Mouse (Mus musculus): ENCODE results near the gene Rsg1. TPM values are rescaled to one million over a fixed set of nuclear protein-coding genes. Genes with fewer than 3 reads are reported as not detected.
A peak's percentile ranks its signal among the peaks of the same experiment; 100 is the strongest.

The Rsg1 gene
- polyA plus RNA-seq, 1 experiment: 2.1 TPM

- no peak overlapping the region for H3K27ac ChIP-seq (ENCODE audit: insufficient read depth, low read length)
- peaks cover 13% of the 10 kb centered on the region; the same call in 1 of the 2 replicates for H3K4me1 ChIP-seq (ENCODE audit: control insufficient read depth, insufficient read depth, low read length)
- H3K4me3 ChIP-seq (ENCODE audit: insufficient read depth, low read length): no peak overlapping the region
- no peak for TF ChIP-seq CTCF (IDR thresholded peaks at IDR 0.05; ENCODE audit: borderline replicate concordance, insufficient read depth, low read length)
- TF ChIP-seq POLR2A (IDR thresholded peaks at IDR 0.05; ENCODE audit: low read depth, low read length): no peak
Measured at GRCm38 (mm10) chr4:141184426-141184825, 29.3 kb upstream of the Rsg1 start.

- H3K4me1 ChIP-seq (ENCODE audit: control insufficient read depth, insufficient read depth, low read length): peaks cover 13% of the 10 kb centered on the region; the same call in 1 of the 2 replicates
- no peak overlapping the region for H3K4me3 ChIP-seq (ENCODE audit: insufficient read depth, low read length)
- TF ChIP-seq CTCF (IDR thresholded peaks at IDR 0.05; ENCODE audit: borderline replicate concordance, insufficient read depth, low read length) (no peak), POLR2A (IDR thresholded peaks at IDR 0.05; ENCODE audit: low read depth, low read length) (no peak)
- peak overlapping the region; percentile 47 for H3K27ac ChIP-seq (ENCODE audit: insufficient read depth, low read length)
Measured at GRCm38 (mm10) chr4:141186923-141187836, 26.6 kb upstream of the Rsg1 start.

- Histone ChIP-seq H3K4me3 (ENCODE audit: insufficient read depth, low read length) (no peak overlapping the region), H3K27ac (ENCODE audit: insufficient read depth, low read length) (no peak overlapping the region), H3K4me1 (ENCODE audit: control insufficient read depth, insufficient read depth, low read length) (peaks cover 11% of the 10 kb centered on the region; the same call in 1 of the 2 replicates)
- TF ChIP-seq CTCF (IDR thresholded peaks at IDR 0.05; ENCODE audit: borderline replicate concordance, insufficient read depth, low read length) (no peak), POLR2A (IDR thresholded peaks at IDR 0.05; ENCODE audit: low read depth, low read length) (no peak)
Measured at GRCm38 (mm10) chr4:141191294-141191693, 22.5 kb upstream of the Rsg1 start.

GRCm38 (mm10) chr4:141194553-141194952 lies 19.2 kb upstream of the Rsg1 start:
- Histone ChIP-seq H3K4me3 (ENCODE audit: insufficient read depth, low read length) (no peak overlapping the region), H3K4me1 (ENCODE audit: control insufficient read depth, insufficient read depth, low read length) (no peaks in the 10 kb centered on the region), H3K27ac (ENCODE audit: insufficient read depth, low read length) (no peak overlapping the region)
- TF ChIP-seq POLR2A (IDR thresholded peaks at IDR 0.05; ENCODE audit: low read depth, low read length): no peak
- no peak for TF ChIP-seq CTCF (IDR thresholded peaks at IDR 0.05; ENCODE audit: borderline replicate concordance, insufficient read depth, low read length)

- H3K27ac ChIP-seq (ENCODE audit: insufficient read depth, low read length): no peak overlapping the region
- no peaks in the 10 kb centered on the region for H3K4me1 ChIP-seq (ENCODE audit: control insufficient read depth, insufficient read depth, low read length)
- no peak for TF ChIP-seq POLR2A (IDR thresholded peaks at IDR 0.05; ENCODE audit: low read depth, low read length)
- no peak for TF ChIP-seq CTCF (IDR thresholded peaks at IDR 0.05; ENCODE audit: borderline replicate concordance, insufficient read depth, low read length)
- H3K4me3 ChIP-seq (ENCODE audit: insufficient read depth, low read length): no peak overlapping the region
Measured at GRCm38 (mm10) chr4:141196981-141197685, 16.6 kb upstream of the Rsg1 start.

- Histone ChIP-seq H3K4me3 (ENCODE audit: insufficient read depth, low read length) (no peak overlapping the region), H3K4me1 (ENCODE audit: control insufficient read depth, insufficient read depth, low read length) (no peaks in the 10 kb centered on the region), H3K27ac (ENCODE audit: insufficient read depth, low read length) (no peak overlapping the region)
- TF ChIP-seq POLR2A (IDR thresholded peaks at IDR 0.05; ENCODE audit: low read depth, low read length) (no peak), CTCF (IDR thresholded peaks at IDR 0.05; ENCODE audit: borderline replicate concordance, insufficient read depth, low read length) (no peak)
Measured at GRCm38 (mm10) chr4:141197686-141198035, 16.1 kb upstream of the Rsg1 start.

- Histone ChIP-seq H3K27ac (ENCODE audit: insufficient read depth, low read length) (no peak overlapping the region), H3K4me3 (ENCODE audit: insufficient read depth, low read length) (no peak overlapping the region), H3K4me1 (ENCODE audit: control insufficient read depth, insufficient read depth, low read length) (no peaks in the 10 kb centered on the region)
- TF ChIP-seq CTCF (IDR thresholded peaks at IDR 0.05; ENCODE audit: borderline replicate concordance, insufficient read depth, low read length) (no peak), POLR2A (IDR thresholded peaks at IDR 0.05; ENCODE audit: low read depth, low read length) (no peak)
Measured at GRCm38 (mm10) chr4:141200906-141201305, 12.8 kb upstream of the Rsg1 start.

GRCm38 (mm10) chr4:141202192-141202591 lies 11.6 kb upstream of the Rsg1 start:
- TF ChIP-seq POLR2A (IDR thresholded peaks at IDR 0.05; ENCODE audit: low read depth, low read length) (no peak), CTCF (IDR thresholded peaks at IDR 0.05; ENCODE audit: borderline replicate concordance, insufficient read depth, low read length) (no peak)
- no peak overlapping the region for H3K4me3 ChIP-seq (ENCODE audit: insufficient read depth, low read length)
- no peak overlapping the region for H3K27ac ChIP-seq (ENCODE audit: insufficient read depth, low read length)
- no peaks in the 10 kb centered on the region for H3K4me1 ChIP-seq (ENCODE audit: control insufficient read depth, insufficient read depth, low read length)

- Histone ChIP-seq H3K4me1 (ENCODE audit: control insufficient read depth, insufficient read depth, low read length) (no peaks in the 10 kb centered on the region), H3K4me3 (ENCODE audit: insufficient read depth, low read length) (no peak overlapping the region), H3K27ac (ENCODE audit: insufficient read depth, low read length) (no peak overlapping the region)
- TF ChIP-seq CTCF (IDR thresholded peaks at IDR 0.05; ENCODE audit: borderline replicate concordance, insufficient read depth, low read length) (no peak), POLR2A (IDR thresholded peaks at IDR 0.05; ENCODE audit: low read depth, low read length) (no peak)
Measured at GRCm38 (mm10) chr4:141204580-141205061, 9.1 kb upstream of the Rsg1 start.

- TF ChIP-seq POLR2A (IDR thresholded peaks at IDR 0.05; ENCODE audit: low read depth, low read length) (no peak), CTCF (IDR thresholded peaks at IDR 0.05; ENCODE audit: borderline replicate concordance, insufficient read depth, low read length) (no peak)
- Histone ChIP-seq H3K4me1 (ENCODE audit: control insufficient read depth, insufficient read depth, low read length) (no peaks in the 10 kb centered on the region), H3K4me3 (ENCODE audit: insufficient read depth, low read length) (no peak overlapping the region), H3K27ac (ENCODE audit: insufficient read depth, low read length) (no peak overlapping the region)
Measured at GRCm38 (mm10) chr4:141207081-141207480, 6.7 kb upstream of the Rsg1 start.
